Mouse (Mus musculus) neural tube, embryonic 15.5 days (tissue): Measurements from ENCODE around the gene Itpk1. TPM values are rescaled to one million over a fixed set of nuclear protein-coding genes. Genes with fewer than 3 reads are reported as not detected.

Experiments
- ATAC-seq: fragments of 200-750 bp; cut with Nextera tagmentation; 2 replicates; pipeline ENCODE4 v1.8.0; 2017; ENCODE audit warnings: mild to moderate bottlenecking, moderate TSS enrichment, moderate library complexity; ENCODE audit not compliant: low FRiP score
- H3K27ac ChIP-seq: fragments of 300-500 bp; sonication (generic); replicated peaks from 2 replicates; pipeline ENCODE4 v1.5.1; 2015; ENCODE audit warnings: mild to moderate bottlenecking, inconsistent platforms
- H3K27me3 ChIP-seq: fragments of 300-500 bp; sonication (generic); replicated peaks from 2 replicates; pipeline ENCODE4 v1.6.1; 2015; ENCODE audit warnings: inconsistent platforms
- H3K36me3 ChIP-seq: fragments of 300-500 bp; sonication (generic); 2 replicates; pipeline ENCODE4 v1.6.1; 2015; ENCODE audit warnings: inconsistent platforms
- H3K4me1 ChIP-seq: fragments of 300-500 bp; sonication (generic); 2 replicates; pipeline ENCODE4 v1.6.1; 2015; ENCODE audit warnings: inconsistent platforms
- H3K4me2 ChIP-seq: fragments of 300-500 bp; sonication (generic); 2 replicates; pipeline ENCODE4 v1.6.1; 2015; ENCODE audit warnings: inconsistent platforms, mild to moderate bottlenecking, moderate library complexity
- H3K4me3 ChIP-seq: fragments of 300-500 bp; sonication (generic); replicated peaks from 2 replicates; pipeline ENCODE4 v1.5.1; 2015; ENCODE audit warnings: mild to moderate bottlenecking, inconsistent platforms
- H3K9ac ChIP-seq: fragments of 300-500 bp; sonication (generic); replicated peaks from 2 replicates; pipeline ENCODE4 v1.6.1; 2015; ENCODE audit warnings: mild to moderate bottlenecking, inconsistent platforms
- H3K9me3 ChIP-seq: fragments of 300-500 bp; sonication (generic); replicated peaks from 2 replicates; pipeline ENCODE4 v1.6.1; 2016; ENCODE audit warnings: inconsistent platforms
- WGBS: fragments of 180-500 bp; shearing (Covaris S2); methylation state at CpG from one replicate; pipeline ENCODE4 v1.1.7; 2015; ENCODE audit warnings: mixed read lengths; 5-methylcytosine and 5-hydroxymethylcytosine counted together
- polyA plus RNA-seq: library from polyadenylated mRNA; unstranded; fragments of >200 nt; fragmentation: Nextera tagmentation; extraction: Ambion mirVana; gene quantifications from 2 replicates; pipeline ENCODE4 v1.2.1, GENCODE M21; 2015

Gene Itpk1
- polyA plus RNA-seq, 1 experiment from 2014 or later: 42.7 TPM

DNA sequence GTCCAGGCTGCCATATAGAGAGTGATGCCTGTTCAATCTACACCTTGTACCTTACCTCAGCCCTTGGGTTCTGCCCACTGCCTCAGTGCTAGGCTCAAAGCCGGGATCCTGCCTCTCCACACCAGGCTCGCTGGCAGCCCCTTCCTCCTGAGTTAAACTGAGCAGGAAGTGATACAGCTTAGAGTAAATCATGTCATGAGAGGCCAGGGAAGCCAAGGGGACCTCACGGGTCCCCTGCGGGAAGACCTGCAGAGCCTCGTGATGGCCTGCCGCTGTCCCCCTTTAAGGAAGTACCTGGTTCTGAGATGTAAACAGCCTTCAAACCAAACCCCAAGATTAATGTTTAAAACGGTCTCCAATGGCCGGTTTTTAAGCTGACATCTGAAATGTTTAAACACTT is 32.6 kb downstream of the Itpk1 start:
- H3K4me3 ChIP-seq: no peak overlapping the region
- H3K9me3 ChIP-seq: no peaks in the 10 kb centered on the region
- no peak overlapping the region for H3K4me2 ChIP-seq
- H3K27ac ChIP-seq: no peak overlapping the region
- peaks cover 19% of the 10 kb centered on the region for H3K4me1 ChIP-seq
- no peak overlapping the region for H3K9ac ChIP-seq
- 78% methylated on average over 8 of the region's 8 CpGs for WGBS
- no peaks in the 10 kb centered on the region for H3K27me3 ChIP-seq
- 0 out of 2 replicates have a peak, but pooled peaks have one; percentile 18 for ATAC-seq
- no peaks in the 10 kb centered on the region; the same call in 1 of the 2 replicates for H3K36me3 ChIP-seq

DNA sequence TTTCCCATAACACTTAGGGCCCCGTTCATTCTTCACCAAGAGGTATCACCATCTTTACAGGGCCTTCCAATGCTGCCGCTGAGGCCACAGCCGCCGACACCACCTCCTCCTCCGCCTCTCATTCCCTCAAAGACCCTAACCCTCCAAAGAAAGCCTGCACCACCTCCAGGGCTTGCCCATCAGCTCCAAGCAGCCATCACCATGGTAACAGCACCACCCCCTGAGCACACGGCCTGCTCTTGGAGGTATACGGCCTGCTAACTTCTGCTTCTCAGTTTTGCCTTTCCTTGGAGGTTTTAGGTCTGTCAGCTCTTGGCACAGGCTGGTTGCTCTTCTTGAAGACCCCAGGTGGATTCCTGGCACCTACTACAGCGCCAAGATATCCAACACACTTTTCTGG is 33.9 kb downstream of the Itpk1 start:
- no peak for ATAC-seq
- 32% methylated on average over 8 of the region's 8 CpGs for WGBS
- H3K9me3 ChIP-seq: no peaks in the 10 kb centered on the region

DNA sequence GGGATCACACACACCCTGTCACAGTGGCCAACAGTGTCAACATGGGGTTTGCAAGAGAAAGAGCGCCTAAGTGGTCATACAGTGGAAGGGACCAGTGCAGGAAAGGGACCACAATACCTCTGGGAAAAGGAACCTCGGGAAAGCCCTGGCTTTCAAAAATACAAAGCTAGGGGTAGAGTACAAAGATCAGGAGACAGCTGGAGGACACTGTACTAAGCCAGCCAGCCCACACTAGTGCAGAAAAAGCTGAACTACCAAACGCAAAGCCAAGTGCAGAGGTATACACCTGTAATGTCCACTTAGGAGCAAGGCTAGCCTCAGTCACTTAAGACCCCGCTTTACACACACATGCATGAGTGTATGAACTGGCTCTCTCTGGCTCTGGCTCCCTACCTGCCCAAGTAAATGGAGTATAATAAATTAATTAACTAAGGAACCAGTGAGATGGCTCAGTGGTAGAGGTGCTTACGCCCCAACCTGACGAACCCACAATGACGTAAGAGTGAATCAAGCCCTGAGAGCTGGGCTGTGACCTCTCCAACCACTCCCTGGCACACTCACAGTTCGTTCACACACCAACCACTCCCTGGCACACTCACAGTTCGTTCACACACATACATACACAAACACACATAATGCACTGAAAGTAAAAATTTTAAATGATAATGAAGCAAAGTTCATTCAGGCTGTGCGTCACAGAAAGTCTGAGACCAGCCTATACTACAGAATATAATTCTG is 39.1 kb downstream of the Itpk1 start:
- no peak overlapping the region for H3K4me3 ChIP-seq
- no peaks in the 10 kb centered on the region for H3K27me3 ChIP-seq
- H3K4me1 ChIP-seq: no peaks in the 10 kb centered on the region
- H3K9me3 ChIP-seq: no peaks in the 10 kb centered on the region
- no peak for ATAC-seq
- H3K4me2 ChIP-seq: no peak overlapping the region
- no peak overlapping the region for H3K9ac ChIP-seq
- 91% methylated on average over 10 of the region's 10 CpGs for WGBS
- no peaks in the 10 kb centered on the region for H3K36me3 ChIP-seq
- H3K27ac ChIP-seq: no peak overlapping the region

More for the DNA sequence above, 33.9 kb downstream of the Itpk1 start:
- H3K27me3 ChIP-seq: no peaks in the 10 kb centered on the region
- H3K36me3 ChIP-seq: no peaks in the 10 kb centered on the region; the same call in 1 of the 2 replicates
- H3K9ac ChIP-seq: no peak overlapping the region
- H3K4me2 ChIP-seq: no peak overlapping the region
- no peak overlapping the region for H3K4me3 ChIP-seq
- no peak overlapping the region for H3K27ac ChIP-seq
- peaks cover 9% of the 10 kb centered on the region for H3K4me1 ChIP-seq

DNA sequence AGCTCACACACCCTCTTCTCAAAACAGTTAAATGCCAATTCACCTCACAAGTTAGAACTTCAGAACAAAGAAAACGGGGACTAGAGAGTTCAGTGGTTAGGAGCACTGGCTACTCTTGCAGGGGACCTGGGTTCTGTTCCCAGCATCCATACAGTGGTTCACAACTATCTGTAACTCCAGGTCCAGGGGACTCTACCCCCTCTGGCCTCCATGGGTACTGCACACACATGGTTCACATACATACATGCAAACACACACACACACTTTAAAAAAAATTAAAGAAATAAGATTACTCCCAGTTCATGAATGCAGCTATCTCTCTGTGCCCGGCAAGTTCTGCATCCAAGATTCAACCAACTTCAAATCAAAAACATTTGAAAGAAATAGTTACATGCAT is 40.7 kb downstream of the Itpk1 start:
- no peak overlapping the region for H3K4me3 ChIP-seq
- no peaks in the 10 kb centered on the region for H3K4me1 ChIP-seq
- no peak overlapping the region for H3K9ac ChIP-seq
- H3K27ac ChIP-seq: no peak overlapping the region
- H3K36me3 ChIP-seq: no peaks in the 10 kb centered on the region
- ATAC-seq: no peak
- no peak overlapping the region for H3K4me2 ChIP-seq
- WGBS: 98% methylated on average over 2 of the region's 2 CpGs
- H3K9me3 ChIP-seq: no peaks in the 10 kb centered on the region
- H3K27me3 ChIP-seq: no peaks in the 10 kb centered on the region

DNA sequence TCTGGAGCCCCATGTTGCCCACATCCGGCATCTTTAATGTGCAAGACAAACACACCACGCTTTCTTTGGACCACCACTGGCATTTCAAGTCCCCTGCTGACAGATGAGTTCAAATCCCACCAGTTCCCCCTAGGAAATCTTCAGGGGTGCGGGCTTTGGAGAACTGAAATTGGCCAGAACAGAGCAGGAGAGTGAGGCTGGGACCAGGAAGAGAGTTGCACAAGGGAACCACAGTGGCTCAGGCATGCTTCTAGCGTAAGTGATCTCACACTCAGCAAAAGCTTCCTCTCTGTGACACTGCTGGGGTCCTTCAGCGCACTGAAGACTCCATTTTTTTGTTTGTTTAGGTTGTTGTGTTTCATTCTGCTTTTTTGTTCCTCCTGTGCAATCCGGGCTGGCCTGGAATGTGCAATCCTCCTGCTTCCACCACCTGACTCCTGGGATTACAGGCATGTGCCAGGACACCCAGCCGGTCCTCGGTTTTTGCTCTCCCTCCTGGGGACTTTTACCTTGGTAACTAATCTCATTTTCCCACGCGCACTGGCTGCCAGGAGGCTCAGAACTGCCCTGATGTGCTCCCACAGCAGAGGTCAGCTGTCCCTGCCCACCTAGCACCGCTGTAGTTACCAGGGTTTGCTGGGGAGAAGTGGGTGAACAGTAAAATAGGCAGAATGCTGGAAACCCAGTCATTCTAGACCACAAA is 41.2 kb downstream of the Itpk1 start:
- H3K4me3 ChIP-seq: no peak overlapping the region

DNA sequence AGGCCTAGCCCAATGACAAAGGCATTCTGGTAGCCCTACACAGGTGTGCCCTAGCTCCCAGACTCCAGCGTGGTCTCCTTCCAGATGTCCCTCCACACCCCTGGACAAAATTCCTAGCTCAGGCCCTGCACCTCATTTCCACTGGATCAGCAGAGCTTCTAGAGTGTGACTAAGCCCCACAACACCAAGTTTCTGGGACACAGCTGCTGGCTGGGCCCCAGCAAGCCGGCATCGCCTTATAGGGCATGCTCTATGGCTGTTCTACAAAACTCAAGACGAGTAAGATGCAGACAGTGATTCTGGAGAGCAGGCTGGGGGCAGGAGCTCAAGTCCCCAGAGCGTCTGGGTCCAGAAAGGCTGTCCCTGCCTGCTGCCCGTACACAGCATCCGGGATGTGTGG is 43.0 kb downstream of the Itpk1 start:
- Histone ChIP-seq H3K36me3 (no peaks in the 10 kb centered on the region), H3K4me1 (no peaks in the 10 kb centered on the region), H3K9ac (no peak overlapping the region), H3K9me3 (no peaks in the 10 kb centered on the region), H3K4me3 (no peak overlapping the region), H3K27ac (0 out of 2 replicates have a peak overlapping the region, but pooled peaks have one; percentile 37), H3K27me3 (no peaks in the 10 kb centered on the region), H3K4me2 (no peak overlapping the region)
- no peak for ATAC-seq
- WGBS: 79% methylated on average over 7 of the region's 7 CpGs

More for the DNA sequence above, 41.2 kb downstream of the Itpk1 start:
- no peak for ATAC-seq
- Histone ChIP-seq H3K27ac (no peak overlapping the region), H3K27me3 (no peaks in the 10 kb centered on the region), H3K9ac (no peak overlapping the region), H3K4me2 (no peak overlapping the region), H3K9me3 (no peaks in the 10 kb centered on the region), H3K4me1 (no peaks in the 10 kb centered on the region), H3K36me3 (no peaks in the 10 kb centered on the region)
- 86% methylated on average over 11 of the region's 11 CpGs for WGBS

DNA sequence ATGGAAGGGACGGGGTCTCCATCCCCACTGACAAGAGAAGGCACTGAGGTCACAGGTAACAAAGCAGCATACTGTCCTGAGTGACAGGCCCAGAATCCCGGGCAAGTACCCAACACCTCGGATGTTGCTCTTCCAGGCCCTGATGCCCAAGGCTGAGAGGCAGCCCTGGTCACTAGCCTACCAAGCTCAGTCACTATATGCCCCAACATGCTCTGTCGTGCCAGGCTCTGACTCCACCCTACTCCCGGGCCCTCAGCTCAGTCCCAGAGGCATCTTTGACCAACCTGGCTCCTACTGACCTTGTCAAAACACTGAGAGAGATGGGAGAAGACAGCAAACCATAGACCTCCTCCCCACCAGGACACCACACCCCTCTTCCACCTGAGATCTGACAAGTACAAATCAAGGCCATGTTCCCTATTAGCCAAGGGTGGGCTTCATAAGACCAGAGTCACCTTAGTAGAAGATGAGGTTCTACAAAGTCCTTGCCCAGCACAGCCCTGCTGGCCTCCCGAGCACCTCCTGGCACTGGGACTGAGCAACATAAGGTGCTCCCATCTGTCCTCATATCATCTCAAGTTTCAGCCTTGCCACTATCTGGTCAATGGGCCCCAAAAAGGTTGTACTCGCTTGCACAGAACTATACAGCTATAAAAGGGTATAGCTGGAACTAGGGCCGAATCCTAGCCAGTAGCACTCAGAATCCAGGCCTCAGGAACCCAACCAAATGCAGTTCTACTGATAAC is 43.7 kb downstream of the Itpk1 start:
- ATAC-seq: no peak
- Histone ChIP-seq H3K36me3 (no peaks in the 10 kb centered on the region), H3K9ac (no peak overlapping the region), H3K4me2 (no peak overlapping the region), H3K9me3 (no peaks in the 10 kb centered on the region), H3K4me1 (no peaks in the 10 kb centered on the region), H3K4me3 (no peak overlapping the region), H3K27ac (no peak overlapping the region), H3K27me3 (no peaks in the 10 kb centered on the region)
- 87% methylated on average over 8 of the region's 8 CpGs for WGBS

DNA sequence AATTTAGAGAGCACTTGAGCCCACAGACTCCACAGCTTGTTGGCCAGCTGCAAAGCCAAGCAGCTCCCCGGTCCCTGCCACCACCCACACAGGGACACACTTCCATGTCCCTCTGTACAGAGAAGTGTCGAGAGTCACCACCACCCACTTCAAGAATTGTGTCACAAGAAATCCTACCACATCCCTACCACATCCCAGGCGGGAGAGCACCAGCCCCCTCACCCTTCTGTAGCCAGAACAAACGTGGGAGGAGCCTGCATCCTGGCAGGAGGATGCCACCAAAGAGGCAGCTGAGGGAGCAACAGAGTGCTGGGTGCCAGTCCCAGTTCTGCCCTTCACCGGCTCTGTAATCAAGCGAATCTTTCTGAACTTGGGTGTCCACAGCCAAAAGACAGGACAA is 51.7 kb downstream of the Itpk1 start:
- H3K4me3 ChIP-seq: no peak overlapping the region
- WGBS: 68% methylated on average over 6 of the region's 6 CpGs
- ATAC-seq: no peak
- no peak overlapping the region for H3K4me2 ChIP-seq
- no peaks in the 10 kb centered on the region for H3K36me3 ChIP-seq
- H3K27ac ChIP-seq: no peak overlapping the region
- no peaks in the 10 kb centered on the region for H3K9me3 ChIP-seq
- peaks cover 15% of the 10 kb centered on the region for H3K4me1 ChIP-seq
- no peaks in the 10 kb centered on the region for H3K27me3 ChIP-seq
- H3K9ac ChIP-seq: no peak overlapping the region

DNA sequence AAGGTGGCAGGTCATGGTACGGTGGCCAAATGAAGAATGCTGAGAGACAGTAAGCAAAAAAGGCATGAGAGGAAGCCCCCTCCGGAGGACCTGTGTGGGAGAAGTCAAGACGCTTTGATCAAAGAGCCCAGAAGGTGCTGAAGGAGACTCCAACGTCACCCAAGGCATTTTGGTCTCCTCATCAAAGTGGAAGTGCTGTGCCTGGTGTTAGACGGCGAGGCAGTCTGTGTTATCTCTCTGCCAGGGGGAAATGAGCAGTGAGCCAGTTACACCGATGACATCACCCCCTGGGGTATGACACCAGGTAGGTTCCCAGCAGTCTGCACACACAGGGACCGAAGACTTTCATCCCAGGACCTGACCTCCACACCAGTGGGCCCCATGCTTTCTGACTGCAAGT is 52.3 kb downstream of the Itpk1 start:
- Histone ChIP-seq H3K4me2 (no peak overlapping the region), H3K27me3 (no peaks in the 10 kb centered on the region), H3K9ac (no peak overlapping the region), H3K27ac (no peak overlapping the region), H3K36me3 (no peaks in the 10 kb centered on the region), H3K4me3 (no peak overlapping the region), H3K4me1 (peaks cover 18% of the 10 kb centered on the region), H3K9me3 (no peaks in the 10 kb centered on the region)
- ATAC-seq: no peak
- 78% methylated on average over 8 of the region's 8 CpGs for WGBS

DNA sequence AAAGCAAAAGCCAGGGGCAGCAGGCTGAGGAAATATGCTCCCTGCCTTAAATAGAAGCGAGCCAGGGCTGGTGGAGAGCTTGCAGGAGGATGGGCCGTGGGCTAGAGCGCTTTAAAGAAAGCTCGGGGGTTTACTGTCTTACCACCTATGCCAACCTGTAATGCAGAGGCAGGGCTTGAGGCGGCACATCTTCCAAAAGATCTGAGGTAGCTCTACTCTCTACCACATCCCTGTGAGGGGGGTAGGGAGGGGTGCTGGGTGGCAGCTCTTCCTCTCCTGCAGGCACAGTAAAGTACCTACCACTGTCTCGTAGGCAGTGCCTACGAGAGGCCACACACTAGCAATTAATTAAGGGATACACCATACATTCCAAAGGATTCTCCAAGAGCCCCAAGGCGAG is 52.9 kb downstream of the Itpk1 start:
- Histone ChIP-seq H3K27me3 (no peaks in the 10 kb centered on the region), H3K4me3 (no peak overlapping the region), H3K36me3 (no peaks in the 10 kb centered on the region), H3K27ac (no peak overlapping the region), H3K9me3 (no peaks in the 10 kb centered on the region), H3K4me2 (no peak overlapping the region), H3K4me1 (peaks cover 18% of the 10 kb centered on the region), H3K9ac (no peak overlapping the region)
- no peak for ATAC-seq
- WGBS: 71% methylated on average over 8 of the region's 8 CpGs

DNA sequence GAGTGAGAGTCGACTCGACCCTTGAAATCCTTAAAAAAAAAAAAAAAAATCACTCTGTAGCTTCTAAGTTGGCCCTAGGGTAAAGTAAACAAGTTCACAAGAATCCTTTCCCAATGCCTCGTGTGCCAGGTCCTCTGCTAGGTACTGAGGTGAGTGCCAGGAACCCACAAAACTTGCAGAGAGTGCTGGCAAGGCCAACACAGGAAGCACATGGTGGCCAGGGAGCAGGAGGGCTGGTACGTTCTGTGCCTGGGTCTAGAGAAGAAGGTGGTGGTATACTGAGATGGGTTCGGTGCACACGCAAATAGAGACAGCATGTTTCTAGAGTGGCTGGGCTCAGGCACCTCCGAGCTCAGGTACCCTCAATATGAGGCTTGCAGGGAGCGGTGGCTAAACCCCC is 53.3 kb downstream of the Itpk1 start:
- Histone ChIP-seq H3K4me3 (no peak overlapping the region), H3K9me3 (no peaks in the 10 kb centered on the region), H3K27me3 (no peaks in the 10 kb centered on the region), H3K4me2 (no peak overlapping the region), H3K27ac (no peak overlapping the region), H3K36me3 (no peaks in the 10 kb centered on the region), H3K9ac (no peak overlapping the region), H3K4me1 (peaks cover 21% of the 10 kb centered on the region)
- ATAC-seq: no peak
- WGBS: 87% methylated on average over 8 of the region's 8 CpGs

DNA sequence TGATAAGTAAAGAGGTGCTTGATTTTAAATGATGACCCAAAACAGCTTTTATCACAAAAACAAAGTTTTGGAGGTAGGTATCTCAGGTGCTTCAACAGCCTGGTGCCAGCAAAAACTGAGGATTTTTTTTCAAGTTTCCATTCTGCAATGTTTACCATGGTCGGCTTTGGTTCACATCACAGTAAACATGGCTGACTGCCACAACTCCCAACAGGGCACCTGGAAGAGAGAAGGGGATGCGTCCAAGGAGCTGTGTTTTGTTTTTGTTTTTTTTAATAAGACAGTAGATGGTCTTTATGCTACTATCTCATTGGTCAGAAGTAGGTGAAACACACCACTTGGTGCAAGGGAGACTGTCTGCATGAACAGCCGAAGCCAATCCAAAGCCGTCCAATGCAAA is 54.1 kb downstream of the Itpk1 start:
- H3K27ac ChIP-seq: no peak overlapping the region
- ATAC-seq: no peak
- 92% methylated on average over 4 of the region's 4 CpGs for WGBS
- peaks cover 21% of the 10 kb centered on the region for H3K4me1 ChIP-seq
- H3K36me3 ChIP-seq: no peaks in the 10 kb centered on the region
- no peak overlapping the region for H3K4me3 ChIP-seq
- no peaks in the 10 kb centered on the region for H3K9me3 ChIP-seq
- H3K4me2 ChIP-seq: no peak overlapping the region
- no peak overlapping the region for H3K9ac ChIP-seq
- H3K27me3 ChIP-seq: no peaks in the 10 kb centered on the region
